Mouse (Mus musculus): Measurements from ENCODE around the gene Ntng1.

The Ntng1 gene

GRCm38 (mm10) chr3:109918996-109919395 lies 224.8 kb downstream of the Ntng1 start:
- no peak for DNase-seq (ENCODE audit: extremely low spot score)

GRCm38 (mm10) chr3:109917926-109918694 lies 225.7 kb downstream of the Ntng1 start:
- DNase-seq (ENCODE audit: extremely low spot score) = no peak

- DNase-seq (ENCODE audit: extremely low spot score) = no peak
These were observed 226.7 kb downstream of the Ntng1 start for GRCm38 (mm10) chr3:109917077-109917476.

GRCm38 (mm10) chr3:109914226-109914625 lies 229.6 kb downstream of the Ntng1 start:
- no peak for DNase-seq (ENCODE audit: extremely low spot score)

- DNase-seq (ENCODE audit: extremely low spot score) = peak; percentile 12
These were observed 253.2 kb downstream of the Ntng1 start for GRCm38 (mm10) chr3:109890600-109890999.

- DNase-seq (ENCODE audit: extremely low spot score) = no peak
These were observed 258.1 kb downstream of the Ntng1 start for GRCm38 (mm10) chr3:109885672-109886071.

- no peak for DNase-seq (ENCODE audit: extremely low spot score)
These were observed 264.8 kb downstream of the Ntng1 start for GRCm38 (mm10) chr3:109879061-109879460.

- no peak for DNase-seq (ENCODE audit: extremely low spot score)
These were observed 271.8 kb downstream of the Ntng1 start for GRCm38 (mm10) chr3:109871986-109872385.

- DNase-seq (ENCODE audit: extremely low spot score) = no peak
These were observed 285.5 kb downstream of the Ntng1 start for GRCm38 (mm10) chr3:109858276-109858675.

- DNase-seq (ENCODE audit: extremely low spot score) = no peak
These were observed 289.2 kb downstream of the Ntng1 start for GRCm38 (mm10) chr3:109854449-109855155.

- no peak for DNase-seq (ENCODE audit: extremely low spot score)
These were observed 297.2 kb downstream of the Ntng1 start for GRCm38 (mm10) chr3:109846660-109847059.

GRCm38 (mm10) chr3:109825806-109826205 lies 318.0 kb downstream of the Ntng1 start:
- DNase-seq (ENCODE audit: extremely low spot score) = no peak

- no peak for DNase-seq (ENCODE audit: extremely low spot score)
These were observed 320.9 kb downstream of the Ntng1 start for GRCm38 (mm10) chr3:109822803-109823474.

- DNase-seq (ENCODE audit: extremely low spot score) = no peak
These were observed 324.8 kb downstream of the Ntng1 start for GRCm38 (mm10) chr3:109818821-109819685.

GRCm38 (mm10) chr3:109809065-109809464 lies 334.7 kb downstream of the Ntng1 start:
- no peak for DNase-seq (ENCODE audit: extremely low spot score)

GRCm38 (mm10) chr3:109807211-109807934 lies 336.4 kb downstream of the Ntng1 start:
- DNase-seq (ENCODE audit: extremely low spot score) = no peak

GRCm38 (mm10) chr3:109804145-109804544 lies 339.7 kb downstream of the Ntng1 start:
- DNase-seq (ENCODE audit: extremely low spot score) = no peak

GRCm38 (mm10) chr3:109803616-109804015 lies 340.2 kb downstream of the Ntng1 start:
- DNase-seq (ENCODE audit: extremely low spot score) = no peak

- DNase-seq (ENCODE audit: extremely low spot score) = no peak
These were observed 346.5 kb downstream of the Ntng1 start for GRCm38 (mm10) chr3:109797354-109797753.

GRCm38 (mm10) chr3:109783231-109783630 lies 360.6 kb downstream of the Ntng1 start:
- no peak for DNase-seq (ENCODE audit: extremely low spot score)
